Mouse (Mus musculus) liver, adult 2 months (tissue): Measurements from ENCODE around the gene Rabl3. TPM values are rescaled to one million over a fixed set of nuclear protein-coding genes. Genes with fewer than 3 reads are reported as not detected.

Source experiments
- DNase-seq: peaks from one replicate; pipeline ENCODE4 v3.0.0-alpha.2; 2011; ENCODE audit warnings: low read depth, low spot score; ENCODE audit errors: extremely low read depth
- H3K27ac ChIP-seq: fragments of 200-500 bp; replicated peaks from 2 replicates; pipeline ENCODE4 v1.5.1; 2012; ENCODE audit warnings: low read depth, mild to moderate bottlenecking, control low read depth, inconsistent platforms, low read length; ENCODE audit not compliant: insufficient read depth
- H3K27me3 ChIP-seq: fragments of 200-500 bp; 2 replicates; pipeline ENCODE4 v1.6.1; 2012; ENCODE audit warnings: mild to moderate bottlenecking, moderate library complexity, low read length, inconsistent platforms; ENCODE audit not compliant: control insufficient read depth, insufficient read depth
- H3K36me3 ChIP-seq: fragments of 200-500 bp; 2 replicates; pipeline ENCODE4 v1.6.1; 2012; ENCODE audit warnings: low read length, inconsistent platforms; ENCODE audit not compliant: control insufficient read depth, insufficient read depth
- H3K4me1 ChIP-seq: fragments of 200-500 bp; 2 replicates; pipeline ENCODE4 v1.6.1; 2011; ENCODE audit warnings: low read length; ENCODE audit not compliant: control insufficient read depth, insufficient read depth
- H3K4me3 ChIP-seq: fragments of 200-500 bp; 2 replicates; pipeline ENCODE4 v1.5.1; 2011; ENCODE audit warnings: low read depth, mild to moderate bottlenecking, control low read depth, low read length, moderate library complexity; ENCODE audit not compliant: insufficient read depth
- H3K79me2 ChIP-seq: fragments of 200-500 bp; 2 replicates; pipeline ENCODE4 v1.6.1; 2012; ENCODE audit warnings: inconsistent platforms, mild to moderate bottlenecking, low read length, moderate library complexity; ENCODE audit not compliant: control insufficient read depth, insufficient read depth
- H3K9ac ChIP-seq: fragments of 200-500 bp; 2 replicates; pipeline ENCODE4 v1.6.1; 2012; ENCODE audit warnings: low read depth, mild to moderate bottlenecking, control low read depth, inconsistent platforms, low read length
- CTCF ChIP-seq: fragments of 200-500 bp; IDR thresholded peaks from 2 replicates; pipeline ENCODE4 v1.5.1; 2011; ENCODE audit warnings: low read depth, low read length, control low read depth
- POLR2A ChIP-seq: fragments of 200-500 bp; IDR thresholded peaks from 2 replicates; pipeline ENCODE4 v1.6.1; 2011; ENCODE audit warnings: low read length, control low read depth; ENCODE audit not compliant: insufficient read depth; ENCODE audit errors: extremely low read depth
- WGBS: fragments of 180-500 bp; shearing (Covaris S2); methylation state at CpG from one replicate; pipeline ENCODE4 v1.1.7; 2018; 5-methylcytosine and 5-hydroxymethylcytosine counted together
- polyA plus RNA-seq: library from polyadenylated mRNA; depleted of rRNA; stranded (reverse); fragments of >200 nt; gene quantifications from 2 replicates; pipeline ENCODE4 v1.2.3, GENCODE M21; 2012
- total RNA-seq: library from RNA; depleted of rRNA; stranded (reverse); fragments of >200 nt; gene quantifications from 2 replicates; pipeline ENCODE4 v1.2.3, GENCODE M21; 2014

The Rabl3 gene
- total and polyA plus RNA-seq, 2 experiments = 2.8 to 10.4 TPM

DNA sequence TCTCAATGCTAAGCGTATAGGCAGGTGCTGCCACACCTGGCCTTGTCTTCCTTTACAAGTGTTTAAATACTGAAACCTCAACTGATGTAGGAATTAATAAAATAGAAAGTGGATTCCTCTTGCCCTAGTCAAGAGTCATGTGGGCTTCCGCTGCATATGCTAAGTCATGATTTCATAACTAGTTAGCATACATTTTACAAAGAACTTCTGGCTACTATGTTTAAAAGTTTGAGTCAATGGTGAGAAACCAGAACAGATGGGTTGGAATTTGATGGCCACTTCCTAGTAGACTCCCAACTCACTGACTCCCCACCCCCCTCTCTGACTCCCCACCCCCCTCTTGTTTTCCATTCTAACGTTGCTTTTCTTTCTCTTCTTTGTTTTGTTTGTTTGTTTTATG, 59.6 kb downstream of the Rabl3 start:
- Histone ChIP-seq H3K27me3 (no peaks in the 10 kb centered on the region), H3K9ac (no peak overlapping the region), H3K4me1 (peaks cover 3% of the 10 kb centered on the region), H3K4me3 (no peak overlapping the region), H3K36me3 (peaks cover 77% of the 10 kb centered on the region), H3K79me2 (no peaks in the 10 kb centered on the region; the same call in 1 of the 2 replicates), H3K27ac (no peak overlapping the region)
- TF ChIP-seq POLR2A (no peak), CTCF (no peak)
- 63% methylated on average over 3 of the region's 3 CpGs for WGBS
- no peak for DNase-seq

DNA sequence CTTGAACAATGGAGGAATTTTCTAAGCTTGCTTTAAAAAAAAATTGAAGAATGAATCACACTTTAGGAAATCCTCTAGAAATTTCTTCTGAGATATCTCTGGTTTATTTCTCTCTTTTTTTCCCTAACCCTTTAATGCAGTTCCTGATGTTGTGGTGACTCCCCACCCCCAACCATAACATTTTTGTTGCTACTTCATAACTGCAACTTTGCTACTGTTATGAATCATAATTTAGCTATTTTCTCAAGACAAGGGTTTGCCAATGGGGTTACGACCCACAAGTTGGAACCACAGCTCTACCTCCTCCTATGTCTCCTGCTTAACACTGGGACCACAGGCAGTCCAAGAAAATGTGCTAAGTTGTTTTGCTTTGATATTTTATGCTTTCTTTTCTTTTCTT, 63.7 kb downstream of the Rabl3 start:
- Histone ChIP-seq H3K27me3 (no peaks in the 10 kb centered on the region), H3K4me3 (no peak overlapping the region), H3K36me3 (peaks cover 81% of the 10 kb centered on the region), H3K4me1 (peaks cover 7% of the 10 kb centered on the region), H3K79me2 (no peaks in the 10 kb centered on the region), H3K27ac (no peak overlapping the region), H3K9ac (no peak overlapping the region)
- TF ChIP-seq CTCF (no peak), POLR2A (no peak)
- no peak for DNase-seq
- 89% methylated on average over 1 of the region's 1 CpGs for WGBS

DNA sequence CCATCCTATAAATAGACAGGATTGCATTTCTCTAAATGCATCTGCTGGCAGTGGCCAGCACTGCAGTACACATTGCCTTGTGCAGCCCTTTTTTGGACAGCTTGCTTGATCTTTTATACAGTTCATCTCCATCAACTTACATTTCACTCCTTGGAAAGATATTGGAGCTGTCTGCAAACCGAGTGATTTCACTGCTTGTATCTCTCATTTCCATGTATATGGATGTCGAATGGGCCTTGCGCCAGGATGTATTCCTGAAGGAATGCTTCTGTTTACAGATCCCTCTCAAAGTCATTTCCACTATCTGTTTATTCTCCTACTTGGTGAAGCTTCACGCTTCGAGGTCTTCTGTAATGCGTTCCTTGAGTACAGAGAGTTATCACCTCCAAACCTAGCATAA, 64.6 kb downstream of the Rabl3 start:
- H3K4me1 ChIP-seq = peaks cover 7% of the 10 kb centered on the region
- no peak overlapping the region for H3K9ac ChIP-seq
- H3K27ac ChIP-seq = no peak overlapping the region
- 85% methylated on average over 6 of the region's 6 CpGs for WGBS
- H3K27me3 ChIP-seq = no peaks in the 10 kb centered on the region
- H3K79me2 ChIP-seq = no peaks in the 10 kb centered on the region
- TF ChIP-seq POLR2A = no peak
- no peak for TF ChIP-seq CTCF
- no peak for DNase-seq
- peaks cover 82% of the 10 kb centered on the region for H3K36me3 ChIP-seq
- no peak overlapping the region for H3K4me3 ChIP-seq

DNA sequence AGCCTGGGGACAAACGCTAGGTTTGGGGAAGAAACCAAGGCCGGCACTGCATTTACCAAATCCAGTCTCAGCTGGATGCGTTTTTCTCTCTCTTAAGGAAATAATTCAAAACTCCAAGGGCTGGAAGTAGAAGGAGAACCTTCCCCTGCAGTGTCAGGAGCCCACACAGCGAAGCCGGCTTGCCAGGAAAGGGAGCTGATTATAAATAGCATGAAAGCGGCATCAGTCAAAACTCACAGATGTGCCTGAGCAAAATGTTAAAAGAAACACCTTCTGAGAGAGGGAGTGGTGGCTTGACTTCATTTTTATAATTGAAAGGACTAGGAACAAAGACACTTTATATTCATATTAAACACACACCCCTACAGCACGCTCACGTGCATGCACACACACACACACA, 70.6 kb downstream of the Rabl3 start:
- Histone ChIP-seq H3K27me3 (no peaks in the 10 kb centered on the region), H3K9ac (no peak overlapping the region), H3K36me3 (peaks cover 88% of the 10 kb centered on the region), H3K79me2 (no peaks in the 10 kb centered on the region), H3K27ac (no peak overlapping the region), H3K4me1 (peaks cover 3% of the 10 kb centered on the region), H3K4me3 (no peak overlapping the region)
- TF ChIP-seq CTCF (no peak), POLR2A (no peak)
- 94% methylated on average over 8 of the region's 8 CpGs for WGBS
- DNase-seq = no peak

DNA sequence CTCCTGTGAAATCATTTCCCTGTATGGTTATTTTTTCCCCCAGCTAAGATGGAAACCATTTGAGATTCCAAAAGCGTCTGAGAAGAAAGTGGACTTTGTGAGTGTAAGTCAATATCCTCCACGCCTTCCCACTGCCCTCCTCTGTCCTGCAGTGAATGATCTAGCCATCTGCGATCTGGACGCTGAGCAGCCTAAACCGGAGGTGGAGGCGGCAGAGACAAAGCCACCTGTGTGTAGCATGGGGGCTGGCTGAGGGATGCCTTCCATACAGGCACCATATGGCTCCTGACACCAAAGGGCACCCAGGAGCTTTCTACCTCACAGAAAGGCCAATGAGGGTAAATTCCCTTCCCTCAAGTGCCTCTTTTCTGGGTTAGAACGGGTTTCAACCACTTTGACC, 71.4 kb downstream of the Rabl3 start:
- 90% methylated on average over 7 of the region's 7 CpGs for WGBS
- no peaks in the 10 kb centered on the region for H3K27me3 ChIP-seq
- no peaks in the 10 kb centered on the region for H3K79me2 ChIP-seq
- no peak overlapping the region for H3K27ac ChIP-seq
- no peak for DNase-seq
- H3K4me1 ChIP-seq = peaks cover 3% of the 10 kb centered on the region
- H3K9ac ChIP-seq = no peak overlapping the region
- TF ChIP-seq CTCF (no peak), POLR2A (no peak)
- H3K4me3 ChIP-seq = no peak overlapping the region
- H3K36me3 ChIP-seq = peaks cover 89% of the 10 kb centered on the region

DNA sequence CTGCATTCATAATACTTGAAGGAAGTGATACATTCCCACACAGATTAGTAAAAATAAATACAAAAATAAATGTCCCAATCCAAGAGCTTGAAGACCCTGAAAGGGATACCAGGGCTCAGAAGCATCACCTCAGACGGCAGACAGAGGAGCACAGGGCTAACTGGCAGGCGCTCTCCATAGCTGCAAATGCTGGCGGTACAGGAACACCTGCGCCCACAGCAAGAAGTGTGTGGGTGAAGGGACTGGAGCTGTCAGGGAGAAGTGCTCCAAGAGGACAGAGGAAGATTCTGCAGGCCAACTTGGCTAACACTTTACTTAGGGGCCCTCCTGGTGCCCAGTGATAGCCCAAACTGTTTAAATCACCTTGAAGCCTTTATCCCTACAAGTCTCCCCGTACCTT, 72.3 kb downstream of the Rabl3 start:
- Histone ChIP-seq H3K36me3 (peaks cover 92% of the 10 kb centered on the region), H3K9ac (no peak overlapping the region), H3K4me1 (no peaks in the 10 kb centered on the region; the same call in 1 of the 2 replicates), H3K27me3 (no peaks in the 10 kb centered on the region), H3K79me2 (no peaks in the 10 kb centered on the region), H3K4me3 (no peak overlapping the region), H3K27ac (no peak overlapping the region)
- 92% methylated on average over 5 of the region's 5 CpGs for WGBS
- DNase-seq = no peak
- no peak for TF ChIP-seq POLR2A
- TF ChIP-seq CTCF = no peak
